Mouse (Mus musculus) lung, postnatal 10 days (tissue): ENCODE measurements around the gene Stxbp1.

Experiments used
- DNase-seq: peaks from one replicate; pipeline ENCODE4 v3.0.0; 2021

Stxbp1 gene

DNA sequence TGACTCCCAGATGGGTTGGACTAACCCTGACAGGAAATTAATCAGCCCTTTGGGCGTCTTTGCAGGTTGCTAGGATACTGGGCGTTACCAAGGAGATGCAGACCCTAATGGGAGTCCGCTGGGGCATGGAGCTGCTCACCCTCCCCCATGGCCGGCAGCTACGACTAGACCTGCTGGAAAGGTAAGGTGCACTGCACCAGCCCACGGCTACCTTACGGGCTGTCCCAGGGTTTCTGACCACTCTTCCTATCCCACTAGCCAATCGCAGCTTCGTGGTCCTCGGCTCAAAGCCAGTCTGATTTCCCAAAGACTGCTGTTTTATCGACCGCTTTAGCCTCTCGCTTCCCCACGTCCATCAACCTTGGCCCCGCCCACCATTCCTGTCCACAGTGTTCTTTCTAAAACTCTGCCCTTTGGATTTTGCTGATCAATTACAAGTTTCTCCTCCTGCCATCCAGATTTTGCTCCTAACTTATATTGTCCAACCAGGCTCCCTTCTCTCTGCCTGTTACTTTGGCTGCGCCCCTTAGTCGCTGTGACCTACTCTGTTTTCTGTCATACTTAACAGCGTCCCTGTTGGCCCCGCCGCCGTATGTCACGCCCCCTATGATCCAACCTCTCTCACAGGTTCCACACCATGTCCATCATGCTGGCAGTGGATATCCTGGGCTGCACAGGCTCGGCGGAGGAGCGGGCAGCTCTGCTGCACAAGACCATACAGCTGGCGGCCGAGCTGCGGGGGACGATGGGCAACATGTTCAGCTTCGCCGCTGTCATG is 96.0 kb downstream of the Stxbp1 start:
- DNase-seq, result peak; percentile 75

DNA sequence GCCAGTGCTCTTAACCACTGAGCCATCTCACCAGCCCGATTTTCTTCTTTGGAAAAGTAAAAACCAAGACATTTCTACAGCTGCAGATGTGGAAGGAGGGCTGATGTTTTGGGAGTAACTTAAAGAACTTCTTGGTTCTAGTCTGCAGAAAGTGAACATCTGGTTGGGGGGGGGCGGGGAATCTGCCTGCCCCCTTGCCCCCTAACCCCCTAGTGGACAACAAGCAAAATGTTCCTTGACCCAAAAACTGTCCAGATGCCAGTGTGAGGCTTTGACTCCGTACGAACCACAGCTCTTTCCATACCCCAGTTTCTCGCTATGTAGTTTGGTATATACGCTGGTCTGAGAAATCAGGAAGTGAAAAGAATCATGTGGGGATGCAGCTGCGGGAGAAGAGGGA is 96.8 kb downstream of the Stxbp1 start:
- DNase-seq, result no peak

GRCm38 (mm10) chr2:32749082-32749481 is 98.0 kb downstream of the Stxbp1 start:
- no peak for DNase-seq

DNA sequence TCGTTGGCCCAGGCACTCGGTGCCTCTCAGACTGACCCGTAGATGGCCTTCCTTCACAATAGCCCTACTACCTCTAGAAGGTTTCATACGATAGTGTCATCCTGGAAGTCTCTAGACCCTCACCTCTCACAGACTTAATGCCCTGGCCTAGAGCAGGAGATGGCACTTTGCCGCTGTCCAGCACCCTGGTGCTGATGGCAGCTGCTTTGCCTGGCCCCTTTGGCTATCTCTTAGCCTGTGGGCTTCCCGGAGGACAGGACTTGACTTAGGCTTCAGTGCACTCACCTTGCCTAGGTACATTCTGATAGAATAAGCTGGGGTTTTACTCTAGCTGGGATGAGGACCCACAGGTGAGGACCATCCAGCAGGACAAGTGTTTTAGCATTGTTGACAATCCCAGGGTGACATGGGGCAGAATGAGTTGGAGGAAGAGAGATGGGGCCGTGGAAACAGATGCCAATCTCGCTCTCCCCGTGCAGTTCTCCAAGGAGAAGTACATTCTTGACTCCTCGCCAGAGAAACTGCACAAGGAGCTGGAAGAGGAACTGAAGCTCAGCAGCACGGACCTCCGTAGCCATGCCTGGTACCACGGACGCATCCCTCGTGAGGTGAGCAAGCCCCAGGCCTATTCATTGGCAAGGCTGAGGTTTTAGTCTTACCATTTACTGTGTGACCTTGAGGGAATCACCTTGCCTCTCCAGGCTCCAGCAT is 102.6 kb downstream of the Stxbp1 start:
- no peak for DNase-seq

GRCm38 (mm10) chr2:32742173-32742531 is 104.9 kb downstream of the Stxbp1 start:
- DNase-seq, result no peak

DNA sequence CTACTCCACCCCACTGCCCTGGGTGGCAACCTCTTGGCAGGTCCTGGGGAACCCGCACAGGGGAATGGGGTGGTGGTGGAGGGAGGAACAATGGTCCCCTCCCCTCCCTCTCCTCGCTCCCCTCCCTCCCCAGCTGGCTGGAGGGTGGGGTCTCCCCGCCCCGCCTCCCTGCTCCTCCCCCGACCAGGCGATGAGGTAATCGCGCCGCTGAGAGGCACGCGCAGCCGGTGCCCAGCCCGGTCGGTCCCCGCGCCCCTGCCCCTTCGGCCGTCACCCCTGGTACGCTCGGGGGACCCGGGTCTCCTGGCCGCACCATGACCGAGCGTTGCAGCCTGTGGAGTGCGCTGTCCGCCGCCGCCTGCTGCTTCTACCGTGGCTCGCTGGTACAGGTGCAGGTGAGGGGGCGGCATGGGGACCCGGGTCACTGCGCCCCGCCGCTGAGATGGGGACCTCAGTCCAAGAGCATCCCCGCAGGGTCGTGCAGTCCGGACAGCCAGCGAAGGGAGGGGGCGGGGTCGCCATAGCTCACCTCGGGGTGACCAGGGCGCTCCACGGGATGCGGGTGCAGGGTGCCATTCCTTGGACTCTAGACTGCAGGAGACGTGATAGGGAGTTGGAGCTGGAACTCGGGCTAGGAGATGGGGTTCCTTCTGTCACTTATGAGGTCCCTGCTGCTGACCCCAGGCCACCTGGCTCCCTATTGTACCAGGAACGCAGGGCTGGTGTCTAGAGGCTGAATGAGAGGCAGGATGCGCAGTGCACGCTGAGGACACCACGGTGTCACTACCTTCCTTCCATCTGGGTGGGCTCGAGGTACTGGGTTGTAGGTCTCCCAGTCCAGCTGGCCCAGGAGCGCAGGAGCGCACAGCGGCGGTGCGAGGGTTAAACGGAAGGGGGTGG is 105.5 kb downstream of the Stxbp1 start:
- peak; percentile 77 for DNase-seq

GRCm38 (mm10) chr2:32740916-32741272 is 106.2 kb downstream of the Stxbp1 start, which contains the start of gene 6330409D20Rik:
Gene 6330409D20Rik (minus strand): TSS chr2:32741016.
- no peak for DNase-seq

DNA sequence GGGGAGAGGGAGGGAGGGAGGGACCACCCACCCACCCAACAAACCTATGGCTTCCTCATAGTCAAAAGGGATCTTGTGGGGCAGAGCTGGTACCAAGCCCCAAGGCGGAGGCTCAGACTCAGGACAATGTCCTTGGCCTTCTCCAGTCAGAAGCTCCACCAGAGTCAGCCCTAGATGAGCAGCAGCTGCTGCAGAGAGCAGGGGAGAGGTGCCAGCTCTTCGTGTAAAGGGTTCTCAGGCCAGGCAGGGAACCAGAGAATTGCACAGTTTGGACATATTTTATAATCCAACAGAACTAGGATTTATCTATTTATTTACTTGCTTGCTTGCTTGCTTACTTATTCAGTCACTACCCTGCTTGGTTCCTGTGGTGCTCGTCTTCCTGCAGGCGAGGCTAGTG is 107.7 kb downstream of the Stxbp1 start:
- no peak for DNase-seq
